Mouse (Mus musculus): ENCODE measurements around the gene Nmu. TPM values are rescaled to one million over a fixed set of nuclear protein-coding genes. Genes with fewer than 3 reads are reported as not detected.

Nmu gene
- polyA plus RNA-seq, 1 experiment from 2014 or later: not detected

DNA sequence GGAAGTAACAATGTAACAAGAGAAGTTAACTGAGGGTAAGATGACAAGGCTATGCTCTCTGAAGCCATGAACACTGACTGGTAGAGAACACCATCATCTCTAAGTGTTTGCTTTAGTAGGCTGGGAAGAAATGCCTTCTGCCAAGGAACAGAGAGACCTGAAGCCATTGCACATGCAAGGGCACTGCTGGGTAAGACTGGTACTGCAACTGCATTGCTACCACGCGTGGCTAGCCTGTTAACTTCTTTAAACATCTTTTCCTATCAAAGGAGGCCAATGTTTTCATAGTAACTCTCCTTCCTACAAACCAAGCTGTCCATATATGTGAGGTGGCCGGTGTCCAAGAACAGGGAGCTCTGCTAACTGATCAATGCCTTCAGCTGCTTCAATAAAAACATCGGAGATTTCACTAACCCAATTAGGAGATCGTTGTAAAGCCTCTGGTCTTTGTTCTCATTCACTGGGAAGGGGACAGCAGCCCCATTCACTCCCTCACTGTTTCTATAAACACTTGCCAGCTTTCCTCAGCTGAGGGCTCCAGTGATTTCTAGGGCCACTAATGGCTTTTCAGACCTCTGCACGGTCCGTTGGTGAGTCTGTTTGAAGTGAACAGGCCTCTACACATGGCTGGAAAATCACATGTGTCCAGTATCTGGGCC, 11.5 kb downstream of the Nmu start:
- H3K36me3 ChIP-seq: no peaks in the 10 kb centered on the region
- no peaks in the 10 kb centered on the region for H3K27me3 ChIP-seq (replicated peaks)
- H3K27ac ChIP-seq: no peak overlapping the region
- H3K4me1 ChIP-seq: no peaks in the 10 kb centered on the region
- H3K4me2 ChIP-seq: no peak overlapping the region
- 60% methylated on average over 7 of the region's 7 CpGs for WGBS (ENCODE audit: insufficient replicate concordance)
- H3K9me3 ChIP-seq (replicated peaks): no peaks in the 10 kb centered on the region
- no peak for ATAC-seq
- H3K4me3 ChIP-seq: no peak overlapping the region
- no peak overlapping the region for H3K9ac ChIP-seq

DNA sequence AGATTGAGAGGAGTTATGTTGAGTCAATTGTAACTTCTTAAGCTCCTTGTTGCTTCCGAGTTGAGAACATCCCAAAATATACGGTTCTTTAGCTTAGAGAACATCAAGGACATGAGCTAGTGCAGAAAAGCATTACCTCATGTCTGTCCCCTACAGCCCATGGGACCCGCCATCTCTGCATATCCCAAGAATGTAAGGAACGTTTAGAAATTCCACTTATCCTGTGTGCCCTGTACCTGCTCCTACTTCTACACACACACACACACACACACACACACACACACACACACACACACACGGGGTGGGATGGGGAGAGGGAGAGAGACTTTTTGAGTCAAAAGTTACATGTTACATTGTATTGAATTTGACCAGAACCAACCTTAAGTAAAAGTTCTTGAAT, 12.1 kb downstream of the Nmu start:
- Histone ChIP-seq H3K4me3 (no peak overlapping the region), H3K9ac (no peak overlapping the region), H3K27ac (no peak overlapping the region), H3K4me2 (no peak overlapping the region), H3K4me1 (no peaks in the 10 kb centered on the region), H3K36me3 (no peaks in the 10 kb centered on the region), H3K9me3 (replicated peaks) (no peaks in the 10 kb centered on the region), H3K27me3 (replicated peaks) (no peaks in the 10 kb centered on the region)
- 66% methylated on average over 5 of the region's 5 CpGs for WGBS (ENCODE audit: insufficient replicate concordance)
- ATAC-seq: no peak

DNA sequence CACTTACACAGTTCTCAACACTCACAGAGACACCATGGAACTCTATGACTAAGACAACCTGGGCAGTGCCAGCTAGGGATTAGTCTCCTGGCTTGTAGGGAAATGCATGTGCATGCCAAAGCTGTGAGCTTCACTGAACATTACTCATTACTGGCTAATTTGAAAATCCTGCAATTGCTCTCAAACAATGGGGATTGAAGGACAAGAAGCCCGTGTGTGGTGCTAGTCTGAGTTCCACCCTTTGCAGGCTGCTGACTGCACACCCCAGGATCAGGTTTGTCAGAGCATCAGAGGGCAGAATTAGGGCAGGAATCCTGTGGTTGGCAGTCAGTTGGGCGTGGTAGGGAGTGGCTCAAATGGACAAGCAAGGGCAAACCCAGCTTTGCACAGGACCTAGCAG, 17.5 kb downstream of the Nmu start:
- WGBS (ENCODE audit: insufficient replicate concordance): 55% methylated on average over 2 of the region's 2 CpGs
- no peak overlapping the region for H3K27ac ChIP-seq
- ATAC-seq: no peak
- no peak overlapping the region for H3K4me2 ChIP-seq
- no peaks in the 10 kb centered on the region for H3K36me3 ChIP-seq
- no peaks in the 10 kb centered on the region for H3K4me1 ChIP-seq
- no peak overlapping the region for H3K4me3 ChIP-seq
- no peaks in the 10 kb centered on the region for H3K27me3 ChIP-seq (replicated peaks)
- no peaks in the 10 kb centered on the region for H3K9me3 ChIP-seq (replicated peaks)
- H3K9ac ChIP-seq: no peak overlapping the region

DNA sequence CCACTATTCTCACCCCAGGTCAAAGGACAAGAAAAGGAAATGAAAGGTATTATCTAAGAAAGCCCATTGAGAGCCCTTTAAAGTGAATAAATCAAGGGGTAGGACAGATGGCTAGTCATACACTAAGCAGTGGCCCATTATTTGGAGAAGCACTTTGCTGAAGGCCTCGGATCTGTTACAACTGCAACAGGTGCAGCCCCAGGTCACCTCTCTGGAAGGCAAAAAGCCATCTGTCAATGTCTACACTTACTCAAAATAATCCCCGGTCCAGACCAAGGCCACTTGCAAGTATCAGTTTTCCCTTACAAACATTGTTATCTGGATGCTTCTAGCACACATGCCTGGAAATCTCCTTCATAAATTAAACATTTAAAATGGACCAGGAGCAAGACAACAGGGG, 22.7 kb downstream of the Nmu start:
- Histone ChIP-seq H3K9me3 (replicated peaks) (no peaks in the 10 kb centered on the region), H3K27me3 (replicated peaks) (no peaks in the 10 kb centered on the region), H3K4me2 (no peak overlapping the region), H3K9ac (no peak overlapping the region), H3K4me1 (no peaks in the 10 kb centered on the region), H3K36me3 (no peaks in the 10 kb centered on the region), H3K27ac (no peak overlapping the region), H3K4me3 (no peak overlapping the region)
- WGBS (ENCODE audit: insufficient replicate concordance): 62% methylated on average over 2 of the region's 2 CpGs
- ATAC-seq: no peak

DNA sequence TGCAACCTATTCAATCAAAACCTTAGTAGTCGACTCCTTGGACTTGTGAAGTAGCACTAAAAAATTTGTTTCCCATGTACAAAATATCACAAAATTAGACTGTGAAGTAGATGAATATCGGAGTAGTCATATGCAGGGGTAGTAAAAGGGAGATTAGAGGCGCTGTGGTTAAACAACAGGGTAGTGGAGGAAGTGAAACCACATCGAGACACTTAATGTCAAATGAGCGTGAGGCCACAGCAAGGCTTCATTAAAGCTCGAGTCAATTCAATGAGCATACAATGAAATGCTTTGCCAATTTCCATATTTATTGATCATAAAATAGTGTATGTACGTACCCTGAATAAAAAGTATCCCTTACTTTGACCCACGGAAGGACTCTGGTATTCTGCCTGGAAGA, 26.5 kb downstream of the Nmu start:
- no peak overlapping the region for H3K27ac ChIP-seq
- H3K27me3 ChIP-seq (replicated peaks): no peaks in the 10 kb centered on the region
- H3K4me3 ChIP-seq: no peak overlapping the region
- H3K4me2 ChIP-seq: no peak overlapping the region
- no peaks in the 10 kb centered on the region for H3K36me3 ChIP-seq
- H3K9me3 ChIP-seq (replicated peaks): no peaks in the 10 kb centered on the region
- H3K9ac ChIP-seq: no peak overlapping the region
- no peaks in the 10 kb centered on the region for H3K4me1 ChIP-seq
- WGBS (ENCODE audit: insufficient replicate concordance): 39% methylated on average over 8 of the region's 8 CpGs
- ATAC-seq: no peak

DNA sequence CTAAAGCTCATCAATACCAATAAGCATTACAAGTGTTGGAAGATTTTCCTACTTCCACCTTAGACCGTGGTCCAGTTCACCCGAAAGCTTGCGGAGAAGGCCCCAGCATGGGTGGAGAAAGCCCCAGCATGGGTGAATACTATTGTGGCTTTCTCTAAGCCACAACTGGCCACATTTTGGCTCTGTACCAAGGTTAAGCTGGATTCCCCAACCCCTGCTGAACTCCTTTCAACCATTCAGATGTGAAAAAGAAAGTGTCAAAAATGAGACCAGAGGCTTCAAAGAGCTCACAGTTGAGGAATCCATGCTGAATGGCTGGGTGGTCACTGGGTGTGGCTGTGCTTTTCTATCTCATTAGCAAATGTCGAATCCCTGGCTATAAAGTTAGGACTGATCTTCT, 29.8 kb downstream of the Nmu start:
- Histone ChIP-seq H3K27ac (no peak overlapping the region), H3K9me3 (replicated peaks) (no peaks in the 10 kb centered on the region), H3K4me3 (no peak overlapping the region), H3K4me1 (no peaks in the 10 kb centered on the region), H3K36me3 (no peaks in the 10 kb centered on the region), H3K27me3 (replicated peaks) (no peaks in the 10 kb centered on the region), H3K9ac (no peak overlapping the region), H3K4me2 (no peak overlapping the region)
- 77% methylated on average over 4 of the region's 4 CpGs for WGBS (ENCODE audit: insufficient replicate concordance)
- no peak for ATAC-seq

DNA sequence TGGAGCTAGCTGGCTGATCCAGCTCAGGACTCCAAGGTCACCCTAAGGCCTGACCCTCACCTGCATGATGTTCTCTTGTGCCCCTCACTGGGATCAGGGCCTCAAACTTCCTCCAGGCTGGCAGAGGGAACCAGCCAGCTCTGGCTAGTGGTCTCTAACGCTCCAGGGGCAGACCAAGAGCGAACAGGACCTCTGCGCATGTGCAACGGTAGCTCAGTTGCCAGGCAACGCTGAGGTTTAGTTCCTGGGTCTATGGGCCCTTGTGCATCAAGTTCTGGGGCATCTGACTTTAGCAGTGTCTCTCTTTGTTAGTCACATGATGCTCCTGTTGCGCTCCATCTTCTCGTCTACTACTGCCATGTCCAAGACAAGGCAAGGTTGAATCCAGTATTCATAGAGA, 32.6 kb downstream of the Nmu start, which contains the start of gene Pdcl2:
Gene Pdcl2, minus strand, starts transcription at position 204 of the 400 bp plus-strand sequence.
- Histone ChIP-seq H3K9me3 (replicated peaks) (no peaks in the 10 kb centered on the region), H3K27ac (no peak within 1 kb of the TSS), H3K4me2 (no peak within 1 kb of the TSS), H3K4me3 (no peak within 1 kb of the TSS), H3K27me3 (replicated peaks) (no peaks in the 10 kb centered on the region), H3K9ac (no peak within 1 kb of the TSS), H3K4me1 (no peaks in the 10 kb centered on the region), H3K36me3 (no peaks in the 10 kb centered on the region)
- WGBS (ENCODE audit: insufficient replicate concordance): 80% methylated on average over 7 of the region's 7 CpGs
- ATAC-seq: no peak

DNA sequence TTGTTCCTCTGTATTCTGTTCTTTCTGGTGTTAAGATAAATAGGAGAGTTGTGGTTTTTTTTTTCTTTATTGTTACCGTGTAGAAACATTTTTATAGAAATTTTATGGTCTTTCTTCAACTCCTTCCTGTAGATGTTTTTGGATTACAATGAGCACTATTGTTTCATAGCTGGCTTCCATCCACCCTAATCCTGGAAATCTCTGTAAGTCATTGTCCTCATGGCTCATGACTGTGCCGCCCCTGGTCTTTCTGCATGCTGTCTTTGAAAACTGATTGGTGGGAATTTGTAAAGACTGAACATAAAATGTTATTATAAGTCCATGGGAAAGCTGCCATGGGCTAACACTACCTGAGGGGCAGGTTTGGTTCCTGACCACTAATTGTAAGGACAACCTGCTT, 36.3 kb downstream of the Nmu start:
- Histone ChIP-seq H3K9ac (no peak overlapping the region), H3K27me3 (replicated peaks) (no peaks in the 10 kb centered on the region), H3K27ac (no peak overlapping the region), H3K36me3 (no peaks in the 10 kb centered on the region), H3K4me3 (no peak overlapping the region), H3K4me1 (no peaks in the 10 kb centered on the region), H3K4me2 (no peak overlapping the region), H3K9me3 (replicated peaks) (no peaks in the 10 kb centered on the region)
- WGBS (ENCODE audit: insufficient replicate concordance): 77% methylated on average over 2 of the region's 2 CpGs
- no peak for ATAC-seq

DNA sequence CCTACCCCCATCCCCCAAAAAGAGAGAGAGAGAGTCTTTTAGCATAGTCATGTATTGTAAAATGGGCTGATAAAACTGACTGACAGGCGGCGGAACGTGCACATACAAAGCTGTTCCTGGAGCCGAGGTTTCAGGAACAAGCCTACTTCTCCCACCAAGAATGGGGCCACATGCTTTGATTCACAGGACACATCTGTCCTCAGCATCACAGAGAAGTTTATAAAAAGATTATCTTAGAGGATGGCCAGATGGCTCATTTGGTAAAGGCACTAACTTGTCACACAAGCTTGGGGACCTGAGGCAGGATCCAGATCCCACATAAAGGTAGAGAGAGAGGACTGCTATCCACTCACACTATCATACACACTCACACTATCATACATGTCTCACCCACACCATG, 38.5 kb downstream of the Nmu start:
- Histone ChIP-seq H3K4me2 (no peak overlapping the region), H3K36me3 (no peaks in the 10 kb centered on the region), H3K27me3 (replicated peaks) (no peaks in the 10 kb centered on the region), H3K4me3 (no peak overlapping the region), H3K27ac (no peak overlapping the region), H3K4me1 (no peaks in the 10 kb centered on the region), H3K9ac (no peak overlapping the region), H3K9me3 (replicated peaks) (no peaks in the 10 kb centered on the region)
- no peak for ATAC-seq
- WGBS (ENCODE audit: insufficient replicate concordance): 68% methylated on average over 4 of the region's 4 CpGs

DNA sequence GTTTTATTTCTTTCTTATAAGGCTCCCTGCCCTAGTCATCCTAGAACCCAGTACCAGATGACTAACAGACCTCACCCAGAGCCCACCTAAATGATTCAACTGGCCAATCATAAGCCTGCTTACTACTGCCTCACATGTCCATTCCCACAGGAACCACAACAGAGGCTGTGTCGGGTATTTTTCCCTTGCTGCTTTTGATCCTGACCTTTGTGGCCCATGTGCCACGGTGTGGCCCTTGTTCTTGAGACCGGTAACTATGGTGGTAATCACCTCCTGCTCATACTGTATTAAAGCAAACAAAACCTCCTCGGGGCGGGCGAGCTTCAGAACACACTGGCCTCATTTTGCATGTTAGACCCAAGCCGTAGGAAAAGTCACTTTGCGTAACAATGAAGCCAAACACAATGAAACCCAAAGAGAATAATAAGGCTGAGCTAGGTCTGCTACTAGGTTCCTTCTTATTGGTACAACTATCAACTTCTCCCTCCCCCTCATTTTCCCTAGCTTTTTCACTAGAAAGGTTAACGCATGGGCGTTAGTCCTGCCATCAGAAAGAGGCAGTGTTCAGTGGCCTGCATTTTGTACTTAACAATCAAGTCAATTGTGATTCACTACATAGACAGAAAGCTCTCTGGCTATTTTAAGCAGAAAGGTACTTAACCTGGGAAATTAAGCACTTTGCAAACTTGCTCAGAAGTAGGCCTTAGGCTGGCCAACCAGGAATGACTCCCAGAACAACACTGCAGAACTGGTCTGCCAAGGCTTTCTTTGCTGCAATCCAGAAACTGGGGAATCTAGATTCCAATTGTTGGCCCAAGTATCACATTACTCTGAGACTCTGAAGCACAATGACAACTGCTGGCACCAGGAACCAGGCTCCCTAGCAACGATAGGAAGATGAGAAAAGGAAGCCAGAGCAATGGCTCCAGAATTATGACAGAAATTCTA, 42.1 kb downstream of the Nmu start:
- Histone ChIP-seq H3K27ac (no peak overlapping the region), H3K27me3 (replicated peaks) (no peaks in the 10 kb centered on the region), H3K9ac (no peak overlapping the region), H3K4me2 (no peak overlapping the region), H3K36me3 (no peaks in the 10 kb centered on the region), H3K4me1 (no peaks in the 10 kb centered on the region), H3K4me3 (no peak overlapping the region), H3K9me3 (replicated peaks) (no peaks in the 10 kb centered on the region)
- 67% methylated on average over 11 of the region's 11 CpGs for WGBS (ENCODE audit: insufficient replicate concordance)
- ATAC-seq: no peak

DNA sequence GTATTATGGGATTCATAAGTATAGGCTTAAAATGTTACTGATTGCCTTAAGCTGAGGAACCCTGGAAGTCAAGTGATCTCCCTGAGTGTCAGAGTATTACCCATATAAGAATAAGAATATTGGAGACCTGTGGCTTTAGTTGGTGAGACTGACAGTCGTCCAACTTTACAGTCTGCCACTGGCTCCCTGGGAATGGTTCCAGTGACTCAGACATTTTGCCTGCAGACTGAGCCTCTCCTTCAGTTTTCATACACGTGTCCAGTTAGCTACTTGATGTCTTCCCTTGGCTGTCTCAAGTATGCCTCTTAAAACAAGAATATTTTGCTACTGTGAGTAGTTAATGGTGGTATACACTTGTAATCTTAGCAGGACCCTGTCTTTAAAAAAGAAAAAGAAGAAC, 55.4 kb downstream of the Nmu start:
- Histone ChIP-seq H3K9me3 (replicated peaks) (no peaks in the 10 kb centered on the region), H3K36me3 (no peaks in the 10 kb centered on the region), H3K4me1 (peaks cover 16% of the 10 kb centered on the region), H3K4me2 (no peak overlapping the region), H3K9ac (no peak overlapping the region), H3K4me3 (no peak overlapping the region), H3K27me3 (replicated peaks) (peaks cover 24% of the 10 kb centered on the region), H3K27ac (no peak overlapping the region)
- 47% methylated on average over 2 of the region's 2 CpGs for WGBS (ENCODE audit: insufficient replicate concordance)
- ATAC-seq: no peak

DNA sequence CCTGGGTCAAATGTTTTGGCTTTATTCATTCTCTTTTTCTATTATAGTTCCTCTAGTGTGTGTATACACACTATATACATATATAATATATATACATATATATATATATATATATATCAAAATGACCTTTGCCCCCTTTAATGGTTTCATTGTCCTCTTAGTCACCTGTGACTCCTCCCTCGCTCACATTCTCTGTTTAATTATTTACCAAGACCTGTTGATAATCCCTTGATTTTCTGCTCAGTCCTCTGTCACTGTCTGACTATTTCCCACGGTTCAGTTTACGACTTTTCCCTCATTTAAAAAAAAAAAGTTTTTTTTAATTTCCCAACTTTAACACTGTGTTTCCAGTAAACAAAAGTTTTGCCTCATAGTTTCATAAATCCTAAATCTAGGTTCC, 57.3 kb downstream of the Nmu start:
- Histone ChIP-seq H3K9me3 (replicated peaks) (no peaks in the 10 kb centered on the region), H3K27me3 (replicated peaks) (peaks cover 24% of the 10 kb centered on the region), H3K9ac (no peak overlapping the region), H3K4me3 (no peak overlapping the region), H3K36me3 (no peaks in the 10 kb centered on the region), H3K27ac (no peak overlapping the region), H3K4me2 (no peak overlapping the region), H3K4me1 (peaks cover 23% of the 10 kb centered on the region)
- ATAC-seq: no peak
- WGBS (ENCODE audit: insufficient replicate concordance): 69% methylated on average over 3 of the region's 3 CpGs
